Comparison of ENCODE assay signal across 23 mouse cellular contexts in genomic region chr12:83910451-83910850, GRCm38 (mm10). TPM values are rescaled to one million over a fixed set of nuclear protein-coding genes. Genes with fewer than 3 reads are reported as not detected.
DNase-seq lines count a peak whose midpoint lies in the region; ATAC-seq and TF ChIP-seq lines count a peak whose summit lies in the region.
"Had no signal": no experiment of that assay in that cellular context is flagged by ENCODE, and none has a peak within 500 bp of the region (broad histone marks: within the 10 kb centered on the region; RNA-seq: fewer than 3 reads in every experiment).

No protein-coding gene starts in this region.

- H3K9ac ChIP-seq in heart, embryonic 13.5 days = no peak overlapping the region
- H3K9ac ChIP-seq in liver, embryonic 12.5 days = no peak overlapping the region
- no peak overlapping the region for H3K9ac ChIP-seq in stomach, postnatal 0 days (ENCODE audit: low read length)
- H3K9ac ChIP-seq: embryonic facial prominence, embryonic 13.5 days; forebrain, embryonic 15.5 days; lung, embryonic 14.5 days had no signal

- no peak for ATAC-seq in heart, embryonic 13.5 days (ENCODE audit: extremely low read depth, insufficient number of reproducible peaks, low FRiP score, low TSS enrichment)
- ATAC-seq in liver, embryonic 12.5 days = no peak
- ATAC-seq in stomach, postnatal 0 days (ENCODE audit: low FRiP score, low TSS enrichment) = peak; percentile 54; the same call in 1 of the 2 replicates
- ATAC-seq: forebrain, embryonic 15.5 days; hindbrain, postnatal 0 days had no signal

- intact Hi-C loops in heart, postnatal 25 days (cut with DNase I) = no loop called here
- intact Hi-C loops in left cerebral cortex, postnatal 4 days (cut with DNase I) = no loop called here

- H3K36me3 ChIP-seq in heart, embryonic 13.5 days = peaks cover 26% of the 10 kb centered on the region
- 0 out of 2 replicates have a peak, but pooled peaks cover 14% of the 10 kb centered on the region for H3K36me3 ChIP-seq in liver, embryonic 12.5 days
- no peaks in the 10 kb centered on the region for H3K36me3 ChIP-seq in stomach, postnatal 0 days (ENCODE audit: control insufficient read depth, insufficient read depth, low read length)
- H3K36me3 ChIP-seq: forebrain, embryonic 15.5 days had no signal

- H3K27ac ChIP-seq in heart, embryonic 13.5 days (replicated peaks) = peak overlapping the region; percentile 48
- H3K27ac ChIP-seq in liver, embryonic 12.5 days = peak overlapping the region; percentile 49; the same call in 1 of the 2 replicates
- no peak overlapping the region for H3K27ac ChIP-seq in stomach, postnatal 0 days (replicated peaks)
- H3K27ac ChIP-seq: embryonic facial prominence, embryonic 13.5 days; forebrain, embryonic 15.5 days; hindbrain, embryonic 10.5 days; hindbrain, postnatal 0 days; left cerebral cortex, adult 2 months; limb, embryonic 10.5 days had no signal

- H3K9me3 ChIP-seq in heart, embryonic 13.5 days = no peaks in the 10 kb centered on the region
- H3K9me3 ChIP-seq in liver, embryonic 12.5 days (replicated peaks) = no peaks in the 10 kb centered on the region
- H3K9me3 ChIP-seq in stomach, postnatal 0 days (ENCODE audit: control insufficient read depth, low read length) = no peaks in the 10 kb centered on the region
- H3K9me3 ChIP-seq: embryonic facial prominence, embryonic 13.5 days; forebrain, embryonic 15.5 days; hindbrain, embryonic 10.5 days; limb, embryonic 10.5 days had no signal

- no peak for TF ChIP-seq EP300 in stomach, postnatal 0 days (optimal IDR thresholded peaks at IDR 0.05)

- WGBS in heart, embryonic 13.5 days = 62% methylated on average over 2 of the region's 2 CpGs
- WGBS in liver, embryonic 12.5 days (ENCODE audit: insufficient replicate concordance) = 71% methylated on average over 2 of the region's 2 CpGs
- 68% methylated on average over 2 of the region's 2 CpGs for WGBS in stomach, postnatal 0 days

- H3K4me1 ChIP-seq in heart, embryonic 13.5 days = peaks cover 14% of the 10 kb centered on the region
- H3K4me1 ChIP-seq in liver, embryonic 12.5 days = peaks cover 26% of the 10 kb centered on the region
- no peaks in the 10 kb centered on the region for H3K4me1 ChIP-seq in stomach, postnatal 0 days (replicated peaks; ENCODE audit: control insufficient read depth, insufficient read depth)
- H3K4me1 ChIP-seq: forebrain, embryonic 15.5 days; hindbrain, embryonic 10.5 days; limb, embryonic 10.5 days had no signal

- no peak overlapping the region for H3K4me2 ChIP-seq in heart, embryonic 13.5 days
- no peak overlapping the region for H3K4me2 ChIP-seq in liver, embryonic 12.5 days
- H3K4me2 ChIP-seq in stomach, postnatal 0 days (replicated peaks; ENCODE audit: low read depth) = no peak overlapping the region
- H3K4me2 ChIP-seq: embryonic facial prominence, embryonic 13.5 days; forebrain, embryonic 15.5 days; lung, embryonic 14.5 days had no signal

- no peaks in the 10 kb centered on the region for H3K27me3 ChIP-seq in heart, embryonic 13.5 days (replicated peaks)
- no peaks in the 10 kb centered on the region for H3K27me3 ChIP-seq in liver, embryonic 12.5 days (replicated peaks)
- no peaks in the 10 kb centered on the region for H3K27me3 ChIP-seq in stomach, postnatal 0 days (ENCODE audit: control insufficient read depth, insufficient read depth, low read length)
- H3K27me3 ChIP-seq: embryonic facial prominence, embryonic 13.5 days; forebrain, embryonic 15.5 days had no signal

- H3K4me3 ChIP-seq in heart, embryonic 13.5 days = no peak overlapping the region
- H3K4me3 ChIP-seq in liver, embryonic 12.5 days = no peak overlapping the region
- no peak overlapping the region for H3K4me3 ChIP-seq in stomach, postnatal 0 days (ENCODE audit: low read depth, low read length)
- H3K4me3 ChIP-seq: embryonic facial prominence, embryonic 13.5 days; forebrain, embryonic 15.5 days; hindbrain, embryonic 10.5 days; left cerebral cortex, adult 2 months; limb, embryonic 10.5 days had no signal

- no peak for DNase-seq in heart, postnatal 25 days (ENCODE audit: low spot score)
- peak; percentile 36 to 45 for DNase-seq in kidney, postnatal 36 days
- no peak for DNase-seq in kidney, postnatal 14 days
- DNase-seq in stomach, postnatal 0 days (ENCODE audit: low spot score) = no peak
- no peak for DNase-seq in right cerebral cortex, adult 2 months (ENCODE audit: low spot score in 2 of 2)
- no peak for DNase-seq in left cerebral cortex, postnatal 4 days
- DNase-seq: adrenal gland, postnatal 25 days; B cell, adult 2 months; cerebellum, adult 11 months; cerebellum, postnatal 14 days; gastrocnemius, postnatal 36 days; kidney, adult 9 months; layer of hippocampus, adult 9-11 months; lung, embryonic 14.5 days; lung, postnatal 4 days had no signal

- TF ChIP-seq CTCF in stomach, postnatal 0 days (IDR thresholded peaks at IDR 0.05; ENCODE audit: low read depth) = no peak

RNA-seq across cellular contexts. Expression of gene Numb, which starts 11.3 kb away (rescaled TPM):
- 28.1 and 32.2 TPM in 2 replicates for polyA plus RNA-seq in heart, embryonic 13.5 days (2015; fragmentation: Nextera tagmentation; extraction: Ambion mirVana)
- total RNA-seq in heart, postnatal 25 days (2021) = 10 to 100 TPM; 29.5 to 36.3 TPM
- polyA plus RNA-seq in liver, embryonic 12.5 days (2016; fragmentation: Nextera tagmentation; extraction: Ambion mirVana) = 17.7 and 18.4 TPM in 2 replicates
- 19.9 and 22.6 TPM in 2 replicates for polyA plus RNA-seq in stomach, postnatal 0 days (2015; fragmentation: Nextera tagmentation; extraction: Ambion mirVana)
- total RNA-seq in left cerebral cortex, postnatal 4 days (2021) = 10 to 100 TPM; 16.5 to 17.8 TPM

RNA-seq across cellular contexts. Expression of gene Riox1, which starts 40.0 kb away (rescaled TPM):
- polyA plus RNA-seq in heart, embryonic 13.5 days (2015; fragmentation: Nextera tagmentation; extraction: Ambion mirVana) = 8.3 and 8.7 TPM in 2 replicates
- 1 to 10 TPM; 5.2 to 5.5 TPM for total RNA-seq in heart, postnatal 25 days (2021)
- polyA plus RNA-seq in liver, embryonic 12.5 days (2016; fragmentation: Nextera tagmentation; extraction: Ambion mirVana) = 22.3 and 22.8 TPM in 2 replicates
- polyA plus RNA-seq in stomach, postnatal 0 days (2015; fragmentation: Nextera tagmentation; extraction: Ambion mirVana) = 6.9 and 9.9 TPM in 2 replicates
- total RNA-seq in left cerebral cortex, postnatal 4 days (2021) = 10 to 100 TPM; 16.2 to 17.1 TPM

Comparison
In these comparisons a context has a peak if more than half of its experiments do, and no peak if none do; other contexts are left out.
1. DNase-seq: peak in kidney, postnatal 36 days (2 of 2); none in heart, postnatal 25 days (single experiment), kidney, postnatal 14 days (single experiment), stomach, postnatal 0 days (single experiment), right cerebral cortex, adult 2 months (0 of 2) and left cerebral cortex, postnatal 4 days (single experiment).